Mouse (Mus musculus) adrenal gland, adult 18-20 months (tissue): ENCODE measurements around the gene Vps8. TPM values are rescaled to one million over a fixed set of nuclear protein-coding genes. Genes with fewer than 3 reads are reported as not detected.

Source experiments
- DNase-seq, 2 experiments: peaks; one replicate each; pipeline ENCODE4 v3.0.0; 2021 to 2022; ENCODE audit warnings: low spot score in 2 of 2
- total RNA-seq, 2 experiments: library from RNA; stranded (reverse); gene quantifications; 1 replicate in 1 of 2; 2 replicates in 1 of 2; pipeline ENCODE4 v1.2.3; 2021

Gene Vps8
- total RNA-seq, 2 experiments from 2014 or later = 19.2 to 19.5 TPM

DNA sequence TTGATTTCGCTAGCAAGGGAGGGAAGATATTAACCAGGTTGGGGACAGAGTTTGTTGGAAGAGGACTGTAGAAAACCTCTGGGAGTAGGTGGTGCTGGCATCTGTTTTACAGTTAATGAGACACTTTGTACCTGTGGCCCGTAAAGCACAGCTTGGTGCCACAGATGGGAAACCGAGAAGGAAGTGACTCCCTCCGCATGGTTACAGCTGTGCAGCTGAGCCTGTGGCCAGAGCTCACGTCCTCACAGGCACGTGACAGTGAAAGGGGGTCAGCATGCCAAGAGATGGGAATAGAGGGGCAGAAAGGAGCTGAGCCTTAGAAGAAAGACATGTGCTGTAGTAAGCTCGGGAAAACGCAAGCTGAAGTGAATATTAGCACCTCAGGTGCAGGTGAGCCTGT, 43.0 kb downstream of the Vps8 start:
- no peak for DNase-seq

DNA sequence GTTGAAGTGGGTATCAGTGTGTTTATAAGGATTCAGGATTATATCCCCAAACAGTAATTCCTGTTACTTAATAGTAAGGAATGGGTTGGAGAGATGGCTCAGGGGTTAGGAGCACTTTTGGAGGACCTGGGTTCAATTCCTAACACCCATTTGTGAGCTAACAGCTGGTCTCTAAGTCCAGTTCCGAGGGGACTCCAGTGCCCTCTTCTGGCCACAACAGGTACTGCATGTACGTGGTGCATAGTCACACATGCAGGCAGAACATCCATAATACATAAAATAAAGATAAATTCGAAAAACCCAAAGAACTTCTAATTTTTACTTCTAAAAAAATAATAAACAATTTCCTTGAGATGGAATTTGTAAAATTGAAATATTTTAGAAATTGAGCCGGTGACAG, 47.5 kb downstream of the Vps8 start:
- DNase-seq = no peak

- DNase-seq = no peak
These were observed 54.2 kb downstream of the Vps8 start for GRCm38 (mm10) chr16:21477074-21477473.

DNA sequence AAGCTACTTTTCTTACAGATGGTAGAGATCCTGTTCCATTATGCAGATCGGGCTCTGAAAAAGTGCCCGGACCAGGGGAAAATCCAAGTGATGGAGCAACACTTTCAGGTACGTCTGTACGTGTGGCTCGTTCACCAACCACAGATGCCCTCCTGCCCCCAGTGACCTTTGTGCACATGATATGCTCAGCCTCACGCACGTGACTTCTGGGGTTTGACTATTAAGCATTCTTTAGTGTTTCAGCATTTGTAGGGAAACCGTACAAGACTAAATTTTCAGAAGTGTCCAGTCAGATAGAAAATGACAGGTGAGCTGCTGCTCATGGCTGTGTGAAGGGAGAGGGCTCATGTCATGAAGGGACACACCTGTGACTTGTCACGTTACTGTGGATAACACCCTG, 55.5 kb downstream of the Vps8 start:
- DNase-seq = no peak

DNA sequence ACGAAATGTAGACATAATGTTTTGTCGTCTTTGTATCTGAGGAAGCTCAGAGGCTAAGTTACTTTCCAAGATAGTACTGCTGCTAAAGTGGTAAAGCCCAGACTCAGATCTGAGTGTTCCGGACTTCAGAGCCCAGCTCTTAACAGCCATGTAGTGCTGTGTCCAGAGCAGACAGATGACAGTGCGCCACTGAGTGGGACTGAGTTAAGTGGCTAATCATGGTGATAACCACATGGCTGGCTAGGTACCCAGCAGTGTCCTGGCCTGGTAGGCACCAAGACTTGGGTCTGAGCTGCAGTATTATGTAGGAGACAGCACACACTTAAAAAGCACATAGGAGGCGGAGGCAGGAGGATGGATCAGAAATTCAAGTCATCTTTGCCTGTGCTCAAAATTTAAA, 60.9 kb downstream of the Vps8 start:
- no peak for DNase-seq

- no peak for DNase-seq
These were observed 62.8 kb downstream of the Vps8 start for GRCm38 (mm10) chr16:21485716-21486115.

DNA sequence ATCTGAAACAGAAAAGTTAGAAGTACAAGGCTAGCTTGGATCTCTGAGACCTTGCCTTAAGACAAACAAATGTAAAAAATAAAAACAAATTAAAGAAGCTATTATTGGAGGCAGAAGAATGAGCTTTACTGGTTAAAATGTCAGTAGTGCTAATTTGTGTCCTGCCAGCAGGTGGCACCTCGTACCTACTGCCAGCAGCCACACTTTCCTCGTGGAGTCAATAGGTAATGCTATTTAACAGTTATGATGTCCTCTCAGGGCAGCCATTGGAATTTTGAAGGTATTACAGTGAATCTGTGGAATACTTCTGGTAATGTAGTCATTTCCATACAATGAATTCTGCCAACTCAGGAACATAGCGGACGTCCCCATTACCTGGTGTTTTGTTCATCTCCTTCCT, 65.5 kb downstream of the Vps8 start:
- DNase-seq = peak; percentile 47 to 54

- no peak for DNase-seq
These were observed 69.4 kb downstream of the Vps8 start for GRCm38 (mm10) chr16:21492346-21492745.

- DNase-seq = no peak
These were observed 70.0 kb downstream of the Vps8 start for GRCm38 (mm10) chr16:21492894-21493293.

DNA sequence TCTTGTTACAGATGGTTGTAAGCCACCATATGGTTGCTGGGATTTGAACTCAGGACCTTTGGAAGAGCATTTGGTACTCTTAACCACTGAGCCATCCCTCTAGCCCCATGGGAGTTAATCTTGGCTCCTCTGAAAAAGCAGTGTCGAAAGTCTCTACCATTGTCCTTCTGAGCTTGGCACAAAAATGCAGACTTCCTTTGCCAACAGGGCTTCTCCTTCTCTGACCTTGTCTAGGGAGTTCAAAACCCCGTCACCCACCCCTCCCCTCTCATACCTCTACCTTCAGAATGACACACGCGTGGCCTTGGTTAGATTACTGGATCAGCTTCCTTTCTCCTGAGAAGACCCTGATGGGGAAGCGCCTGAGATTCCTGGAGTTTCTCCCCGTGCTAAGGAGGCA, 71.8 kb downstream of the Vps8 start:
- DNase-seq = no peak

- DNase-seq = no peak
These were observed 73.9 kb downstream of the Vps8 start for GRCm38 (mm10) chr16:21496799-21497198.

DNA sequence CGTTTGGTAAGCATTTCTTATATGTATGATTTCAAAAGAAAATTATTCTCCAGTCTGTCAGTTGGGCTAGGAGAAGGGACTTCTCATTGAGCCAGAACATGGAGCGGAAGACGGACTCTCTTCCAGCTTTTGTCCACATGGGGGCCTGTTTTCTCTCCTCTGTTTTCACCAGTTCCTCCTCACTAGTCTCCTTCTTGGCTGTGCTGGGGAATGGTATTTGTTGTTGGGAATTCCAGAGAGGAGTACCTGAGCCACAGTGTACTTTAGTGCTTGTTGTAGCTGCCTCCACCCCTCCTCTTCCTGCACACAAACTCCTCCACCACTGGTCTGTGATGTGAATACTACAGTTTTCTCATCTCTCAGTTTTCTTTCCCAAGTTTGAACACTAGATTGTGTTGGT, 74.7 kb downstream of the Vps8 start:
- DNase-seq = no peak

DNA sequence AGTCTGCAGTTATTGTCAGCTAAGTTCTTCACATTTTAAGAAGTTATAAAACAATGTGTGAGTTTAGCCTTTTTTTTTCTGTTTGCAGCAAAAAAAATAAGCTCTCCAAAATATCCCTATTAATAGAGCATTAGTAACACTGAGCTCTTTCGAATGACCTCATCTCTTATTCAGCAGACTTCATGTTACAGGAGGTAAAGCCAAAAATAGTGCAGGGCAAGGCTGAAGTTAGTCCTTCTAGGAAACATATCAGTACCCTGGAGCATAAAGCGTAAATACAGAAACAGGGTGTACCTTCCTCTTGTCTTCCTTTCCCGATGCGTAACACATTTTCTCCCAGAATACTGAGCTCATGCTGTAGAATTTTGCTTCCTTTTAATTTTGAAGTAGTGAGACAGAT, 76.1 kb downstream of the Vps8 start:
- DNase-seq = no peak

GRCm38 (mm10) chr16:21499656-21500055, 76.7 kb downstream of the Vps8 start:
- no peak for DNase-seq

DNA sequence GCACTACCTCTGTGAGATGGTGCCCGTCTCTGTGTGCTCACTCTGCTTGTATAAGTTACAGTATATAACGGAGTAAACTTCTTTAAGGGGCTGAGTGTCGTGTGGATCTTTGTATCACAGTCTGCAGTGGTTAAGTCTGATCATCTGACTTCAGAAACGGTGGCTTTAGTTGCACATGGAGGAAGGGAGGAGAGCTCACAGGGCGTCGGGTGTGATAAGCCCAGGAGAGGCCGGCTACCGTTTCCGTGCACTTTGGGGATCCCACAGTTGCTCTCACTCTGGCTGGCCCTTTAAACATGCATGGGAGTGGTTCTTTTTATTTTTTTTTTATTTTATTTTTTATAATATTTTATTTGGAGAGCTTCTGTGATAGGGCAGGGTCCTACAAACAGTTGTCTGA, 95.9 kb downstream of the Vps8 start:
- no peak for DNase-seq

DNA sequence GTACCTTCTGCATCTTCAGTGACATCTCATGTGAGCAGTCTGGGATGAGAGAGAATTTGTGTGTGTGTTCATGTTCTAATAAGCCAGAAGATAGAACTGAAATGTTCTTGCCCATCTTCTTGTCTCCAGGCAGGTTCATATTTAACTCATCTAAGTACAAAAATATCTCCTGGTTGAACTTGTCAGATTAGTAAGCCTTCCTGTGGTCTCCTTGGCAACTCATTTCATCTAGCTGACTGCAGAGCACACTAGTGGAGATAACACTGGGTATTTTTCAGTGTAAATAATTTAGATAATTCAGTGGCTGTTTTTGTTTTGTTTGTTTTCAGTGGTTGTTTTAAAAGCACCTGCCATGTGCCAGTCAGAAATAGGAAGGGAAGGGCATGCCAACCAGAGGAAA, 96.9 kb downstream of the Vps8 start:
- DNase-seq = no peak

GRCm38 (mm10) chr16:21523738-21524137, 100.8 kb downstream of the Vps8 start:
- DNase-seq = no peak

DNA sequence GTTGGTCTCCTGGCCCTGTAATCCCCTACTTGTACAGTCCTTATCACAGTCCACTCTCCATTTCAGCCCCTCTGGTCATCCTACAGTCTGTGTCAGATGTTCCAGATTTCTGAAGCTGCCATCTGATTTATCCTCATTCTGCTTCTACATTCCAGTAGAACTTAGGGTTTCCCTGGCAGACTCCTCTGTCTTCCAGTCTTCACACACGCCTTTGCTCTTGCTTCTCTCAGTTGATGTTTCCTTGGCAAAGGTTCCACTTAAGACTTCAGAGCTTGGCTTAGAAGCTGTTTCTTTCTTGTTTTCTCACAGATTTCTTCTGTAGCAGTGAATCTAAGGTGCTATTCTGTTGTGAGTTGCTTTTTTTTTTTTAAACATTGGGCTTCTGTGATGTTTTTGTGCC, 102.5 kb downstream of the Vps8 start:
- no peak for DNase-seq

DNA sequence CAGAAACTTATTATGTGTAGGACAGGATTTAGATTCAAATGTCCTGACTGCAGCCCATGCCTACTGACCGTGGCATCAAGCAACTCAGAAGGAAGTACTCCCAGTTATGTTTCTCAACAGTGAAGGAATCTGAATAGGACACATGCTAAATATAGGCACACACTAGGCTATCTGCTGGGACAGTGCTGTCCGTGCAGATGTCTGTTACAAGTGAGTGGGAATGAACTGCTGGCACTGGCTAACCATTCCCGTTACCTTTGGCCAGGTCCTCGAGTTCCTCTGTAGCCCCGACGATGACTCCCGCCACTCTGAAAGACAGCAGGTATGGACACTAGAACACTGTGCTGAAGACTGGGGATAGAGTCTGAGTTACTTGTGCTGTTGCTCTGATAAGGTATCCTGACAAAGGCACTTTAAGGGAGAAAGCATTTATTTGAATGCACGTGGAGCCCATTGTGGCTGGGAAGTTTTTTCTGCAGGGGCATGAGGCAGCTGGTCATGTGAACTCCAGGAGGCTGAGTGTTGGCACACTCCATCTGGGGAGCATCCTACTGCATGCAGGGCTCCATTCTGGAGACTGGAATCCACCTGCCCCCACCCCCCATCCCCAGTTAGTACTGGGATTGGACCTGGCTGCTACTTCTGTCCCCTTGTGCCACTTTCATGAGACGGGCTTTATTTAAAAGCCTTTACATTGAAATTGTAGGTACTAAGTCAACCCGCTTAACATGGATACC, 104.5 kb downstream of the Vps8 start:
- DNase-seq = no peak

GRCm38 (mm10) chr16:21533503-21533902, 110.6 kb downstream of the Vps8 start:
- no peak for DNase-seq

GRCm38 (mm10) chr16:21536240-21537005, 113.5 kb downstream of the Vps8 start:
- no peak for DNase-seq

DNA sequence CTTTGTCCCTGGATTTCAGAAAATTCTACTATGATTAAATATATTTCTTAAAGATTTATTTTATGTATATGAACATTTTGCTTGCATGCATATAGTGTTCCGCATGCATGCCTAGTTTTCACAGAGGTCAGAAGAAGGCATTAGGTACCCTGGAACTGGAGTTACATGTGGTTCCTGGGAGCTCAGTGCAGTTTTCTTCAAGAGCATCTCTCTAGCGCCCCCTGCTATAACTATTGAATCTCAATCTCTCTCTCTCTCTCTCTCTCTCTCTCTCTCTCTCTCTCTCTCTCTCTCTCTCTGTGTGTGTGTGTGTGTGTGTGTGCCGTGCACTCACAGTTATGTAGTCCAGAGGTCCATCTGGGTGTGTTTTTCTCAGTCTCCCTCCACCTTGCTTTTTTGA, 114.4 kb downstream of the Vps8 start:
- DNase-seq = no peak

- DNase-seq = no peak
These were observed 116.0 kb downstream of the Vps8 start for GRCm38 (mm10) chr16:21538889-21539288.
